Mouse (Mus musculus) thymus, postnatal 4 days (tissue): ENCODE measurements around the gene Nr0b2.
A peak's percentile ranks its signal among the peaks of the same experiment; 100 is the strongest.
"Not testable (repeated sequence)": the region's sequence is repeated elsewhere in the genome, so short reads cannot be mapped to it uniquely, and the experiment has no call there.

Source experiments
- DNase-seq: peaks from one replicate; pipeline ENCODE4 v3.0.0; 2021

Nr0b2 gene

GRCm38 (mm10) chr4:133552768-133553447 lies at the start of gene Nr0b2:
Nr0b2 (plus strand) TSS chr4:133553376.
- DNase-seq: no peak

DNA sequence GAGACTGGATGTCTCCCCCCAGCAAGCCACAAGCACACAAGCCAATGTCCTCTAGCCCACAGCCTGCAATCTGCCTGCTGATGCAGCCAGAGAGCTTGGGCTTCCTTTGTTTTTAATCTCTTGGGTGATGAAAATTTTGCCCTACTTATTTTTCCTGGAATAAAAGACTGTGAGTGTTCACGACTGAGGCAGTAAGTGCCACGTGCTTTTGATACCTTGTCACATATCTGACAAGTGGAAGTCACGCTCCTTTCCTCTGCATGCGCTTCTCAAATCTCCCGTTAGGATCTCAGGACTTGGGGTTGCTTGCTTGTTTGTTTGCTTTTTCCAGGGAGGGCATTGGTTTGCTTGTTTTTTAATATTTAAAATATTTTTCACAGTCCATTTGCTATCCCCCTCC lies 48.9 kb upstream of the Nr0b2 start:
- no peak for DNase-seq

GRCm38 (mm10) chr4:133504755-133505485 lies 48.3 kb upstream of the Nr0b2 start:
- DNase-seq: no peak

GRCm38 (mm10) chr4:133506573-133506972 lies 46.6 kb upstream of the Nr0b2 start:
- DNase-seq: peak; percentile 77

DNA sequence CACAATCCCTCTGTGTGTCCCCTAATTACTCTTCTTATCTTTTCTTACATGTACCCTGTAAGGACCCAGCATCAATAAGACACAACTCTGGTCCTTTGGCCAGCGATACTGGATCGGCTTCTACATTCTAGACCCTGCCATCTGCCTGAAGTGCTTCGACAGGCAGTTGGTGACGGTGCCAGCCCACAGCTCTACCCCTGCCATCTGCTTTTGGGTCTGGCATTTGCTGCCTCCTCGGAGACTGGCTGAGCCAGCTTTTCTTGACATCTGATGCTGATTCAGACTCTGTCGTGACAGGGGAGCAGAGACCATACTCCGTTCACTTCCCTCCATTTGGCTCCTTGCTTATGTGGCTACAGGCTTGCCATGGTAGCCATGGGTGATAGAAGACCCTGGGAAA lies 44.2 kb upstream of the Nr0b2 start:
- no peak for DNase-seq

DNA sequence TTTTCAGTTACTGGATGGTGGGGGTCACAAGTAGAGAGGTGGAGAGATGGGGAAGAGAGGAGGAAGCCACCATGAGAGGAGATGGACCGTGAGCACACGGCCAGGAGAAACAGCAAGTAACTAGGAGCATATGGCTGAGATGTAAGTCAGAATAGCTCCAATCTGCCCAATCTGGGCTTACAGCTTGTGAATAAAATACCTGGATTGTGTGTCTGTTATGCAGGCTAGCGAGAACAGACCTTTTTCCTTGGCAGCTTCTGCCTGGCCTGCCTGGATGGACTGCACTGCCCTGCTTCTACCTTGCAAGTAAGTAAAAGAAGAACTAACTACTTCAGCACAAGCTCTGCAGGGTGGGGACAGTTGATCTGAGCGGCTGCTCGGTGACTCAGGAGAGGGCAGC lies 42.1 kb upstream of the Nr0b2 start:
- no peak for DNase-seq

- DNase-seq: not testable (repeated sequence)
Observed at GRCm38 (mm10) chr4:133512511-133512910, 40.7 kb upstream of the Nr0b2 start.

DNA sequence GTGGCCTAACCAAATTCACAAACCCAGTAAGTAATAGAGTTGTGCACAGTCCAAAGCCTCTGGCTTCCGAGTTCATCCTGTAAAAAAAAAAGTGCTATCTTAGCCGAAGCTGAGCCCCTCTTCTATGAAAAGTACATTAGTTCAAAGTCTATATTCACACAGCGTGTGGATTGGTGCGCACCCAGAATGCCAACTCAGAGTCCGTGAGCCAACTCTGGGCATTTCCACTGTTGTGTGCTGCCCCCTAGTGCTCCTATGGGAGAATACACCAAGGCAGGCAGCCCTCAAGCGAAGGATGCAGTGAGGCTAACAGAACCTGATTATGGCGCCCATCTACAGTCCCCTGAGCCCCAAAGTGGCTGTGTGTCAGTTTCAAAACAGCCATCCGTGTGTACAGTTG lies 40.2 kb upstream of the Nr0b2 start:
- DNase-seq: peak; percentile 85

- DNase-seq: peak; percentile 49
Observed at GRCm38 (mm10) chr4:133518601-133519368, 34.4 kb upstream of the Nr0b2 start, which contains the start of gene Kdf1. Kdf1 (plus strand) TSS chr4:133518963.

- DNase-seq: peak; percentile 23
Observed at GRCm38 (mm10) chr4:133519369-133519665, 33.9 kb upstream of the Nr0b2 start.

- DNase-seq: no peak
Observed at GRCm38 (mm10) chr4:133521502-133521901, 31.7 kb upstream of the Nr0b2 start.

DNA sequence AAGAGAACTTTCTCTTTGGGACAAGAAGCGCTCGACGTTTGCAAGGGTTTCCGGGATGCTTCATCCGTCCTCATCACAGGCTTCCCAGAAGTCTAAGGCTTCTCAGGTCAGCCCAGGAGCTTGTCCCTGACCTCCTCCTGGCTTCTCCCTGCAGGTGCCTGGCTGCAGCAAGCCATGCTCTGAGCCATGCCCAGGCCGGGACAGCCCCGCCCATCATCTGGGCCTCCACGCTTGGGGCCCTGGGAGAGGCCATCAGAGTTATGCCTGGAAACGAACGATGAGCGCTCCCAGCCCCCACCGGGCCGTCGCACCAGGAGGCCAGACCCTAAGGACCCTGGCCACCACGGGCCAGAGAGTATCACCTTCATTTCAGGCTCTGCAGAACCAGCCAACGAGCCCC lies 25.4 kb upstream of the Nr0b2 start:
- no peak for DNase-seq

GRCm38 (mm10) chr4:133532777-133533176 lies 20.4 kb upstream of the Nr0b2 start:
- no peak for DNase-seq

DNA sequence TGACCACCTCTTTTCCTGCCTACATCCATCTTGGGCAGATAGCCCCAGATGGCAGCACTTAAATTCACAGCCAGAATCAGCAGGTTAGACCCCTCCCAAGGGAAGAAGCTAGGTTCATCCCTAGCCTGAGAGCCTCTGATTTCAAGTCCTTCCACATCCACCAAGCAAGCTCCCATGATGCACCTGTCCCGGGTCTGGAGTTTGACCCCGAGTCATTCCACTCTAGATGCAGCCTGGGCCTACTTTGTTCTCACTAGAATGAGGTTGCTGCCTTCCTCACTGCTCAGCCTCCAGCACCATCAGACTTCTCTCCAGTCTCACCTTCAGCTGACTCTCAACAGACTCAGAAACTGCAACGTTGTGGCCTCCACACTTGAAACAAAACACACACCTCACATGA lies 17.1 kb upstream of the Nr0b2 start:
- DNase-seq: no peak

- DNase-seq: no peak
Observed at GRCm38 (mm10) chr4:133536652-133537051, 16.5 kb upstream of the Nr0b2 start.

DNA sequence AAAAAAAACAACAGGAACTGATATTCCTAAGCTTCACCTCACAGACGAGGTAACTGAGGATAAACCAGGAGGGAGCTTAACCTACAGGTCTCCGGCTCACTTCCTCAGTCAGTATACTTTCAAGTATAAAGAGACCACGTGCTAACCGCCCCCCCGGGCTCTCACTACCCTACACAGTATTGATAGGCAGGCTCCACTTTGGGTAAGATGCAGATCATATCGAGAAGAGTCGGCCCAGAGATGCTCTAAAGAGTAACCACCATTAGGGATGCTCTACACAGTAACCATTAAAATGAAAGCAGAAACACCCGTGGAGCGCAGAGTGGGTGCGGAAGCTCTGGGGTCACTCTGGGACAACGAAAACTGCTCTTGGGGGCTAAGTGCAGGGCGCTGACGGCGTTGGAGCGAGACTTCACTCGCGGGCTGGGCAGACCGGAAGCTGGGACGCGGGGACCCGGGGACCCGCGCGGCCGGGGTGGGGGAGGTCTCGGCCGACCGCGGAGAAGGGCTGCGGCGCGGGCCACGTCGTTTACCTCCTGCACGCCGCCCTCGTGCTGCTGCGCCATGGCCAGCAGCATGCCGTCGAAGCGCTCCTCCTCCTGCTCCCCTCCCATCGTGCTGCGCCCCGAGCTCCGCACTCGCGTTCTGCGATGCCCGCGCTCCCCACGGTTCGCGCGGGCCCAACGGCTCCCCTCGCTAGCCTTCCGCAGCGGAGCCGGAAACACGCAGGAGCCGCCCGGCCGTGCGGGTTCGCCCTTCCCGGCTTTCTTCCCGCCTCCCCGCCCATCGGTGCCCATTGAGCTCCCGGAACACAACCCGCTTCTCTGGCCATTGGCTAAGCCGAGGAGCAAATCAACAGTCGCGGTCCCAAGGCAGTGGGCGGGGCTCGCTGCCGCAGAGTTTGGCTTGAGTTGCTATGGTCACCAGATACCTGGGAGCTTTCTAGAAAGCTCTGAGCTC lies 7.6 kb upstream of the Nr0b2 start, which contains the start of gene Nudc:
Gene Nudc, minus strand, starts transcription at position 725 of the 960 bp plus-strand sequence.
- DNase-seq: peak; percentile 94

- DNase-seq: no peak
Observed at GRCm38 (mm10) chr4:133552029-133552428, 1.1 kb upstream of the Nr0b2 start.

DNA sequence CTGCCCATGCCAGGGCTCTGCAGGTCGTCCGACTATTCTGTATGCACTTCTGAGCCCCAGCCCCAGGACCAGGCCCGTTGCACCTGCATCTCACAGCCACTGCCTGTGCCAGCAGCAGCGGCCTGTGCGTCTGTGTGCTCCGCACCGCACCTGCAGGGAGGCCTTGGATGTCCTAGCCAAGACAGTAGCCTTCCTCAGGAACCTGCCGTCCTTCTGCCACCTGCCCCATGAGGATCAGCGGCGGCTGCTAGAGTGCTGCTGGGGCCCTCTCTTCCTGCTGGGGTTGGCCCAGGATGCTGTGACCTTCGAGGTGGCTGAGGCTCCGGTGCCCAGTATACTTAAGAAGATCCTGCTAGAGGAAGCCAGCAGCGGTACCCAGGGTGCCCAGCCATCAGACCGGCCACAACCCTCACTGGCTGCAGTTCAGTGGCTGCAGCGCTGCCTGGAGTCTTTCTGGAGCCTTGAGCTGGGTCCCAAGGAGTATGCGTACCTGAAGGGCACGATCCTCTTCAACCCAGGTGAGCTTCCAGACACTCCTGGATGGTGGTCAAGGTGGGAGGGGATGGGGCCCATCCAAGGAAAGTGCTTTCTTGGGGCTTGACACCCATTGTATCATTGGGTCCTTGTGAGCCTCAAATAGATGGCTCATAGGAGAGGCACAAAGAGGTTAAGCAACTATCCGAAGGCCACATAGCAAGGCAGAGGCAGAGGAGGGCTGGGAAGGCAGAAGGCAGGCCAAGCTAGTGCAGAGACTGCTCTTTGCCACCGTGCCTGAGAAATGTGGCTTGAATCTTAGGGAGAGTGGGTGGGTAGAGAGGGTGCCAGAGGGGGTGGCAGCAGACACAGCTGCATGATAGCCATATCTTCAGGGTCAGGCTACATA lies 513 bp downstream of the Nr0b2 start:
- no peak for DNase-seq

DNA sequence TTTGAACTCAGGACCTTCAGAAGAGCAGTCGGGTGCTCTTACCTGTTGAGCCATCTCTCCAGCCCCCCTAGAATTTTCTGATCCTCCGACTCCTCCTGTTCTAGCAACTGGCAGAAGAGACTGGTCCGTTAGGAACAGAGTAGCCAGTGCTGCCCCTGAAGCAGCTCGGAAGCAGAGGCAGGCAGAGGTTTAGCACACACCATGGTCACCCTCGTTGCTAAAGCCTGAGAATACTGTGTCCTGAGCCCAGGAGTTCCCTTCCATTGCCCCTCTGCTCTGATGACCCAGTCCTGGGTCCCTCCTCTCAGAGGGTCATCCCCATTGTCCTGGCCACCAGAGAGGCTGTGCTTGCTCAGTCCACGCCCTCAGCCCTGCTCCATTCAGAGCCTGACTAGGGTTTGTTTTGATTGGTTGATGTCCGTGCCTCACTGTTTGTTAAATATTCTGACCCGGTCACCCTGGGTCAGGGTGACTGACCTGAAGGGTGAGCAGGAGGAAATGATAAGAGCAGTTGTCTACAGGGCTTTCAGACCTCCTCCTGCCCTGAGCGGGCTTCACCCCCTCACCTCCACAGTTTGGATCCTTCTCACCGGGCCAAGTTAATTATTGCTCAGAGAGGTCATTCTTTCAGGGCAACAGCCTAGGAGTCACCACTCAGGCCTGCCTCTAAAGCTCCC lies 4.0 kb downstream of the Nr0b2 start:
- no peak for DNase-seq

- DNase-seq: no peak
Observed at GRCm38 (mm10) chr4:133559846-133560245, 6.7 kb downstream of the Nr0b2 start.

- DNase-seq: no peak
Observed at GRCm38 (mm10) chr4:133561622-133562021, 8.4 kb downstream of the Nr0b2 start.
